Mouse (Mus musculus) adrenal gland, postnatal 25 days (tissue): Measurements from ENCODE around the gene Prkce. TPM values are rescaled to one million over a fixed set of nuclear protein-coding genes. Genes with fewer than 3 reads are reported as not detected.

Experiments
- DNase-seq: peaks from one replicate; pipeline ENCODE4 v3.0.0; 2021; ENCODE audit warnings: mixed read lengths
- total RNA-seq: library from RNA; stranded (reverse); gene quantifications from 2 replicates; pipeline ENCODE4 v1.2.3, GENCODE M21; 2021

Gene Prkce
- total RNA-seq, 1 experiment from 2014 or later, result 25.8 TPM

- DNase-seq, result peak; percentile 40
These were observed 167.4 kb downstream of the Prkce start for GRCm38 (mm10) chr17:86334990-86335389.

GRCm38 (mm10) chr17:86336652-86337073 lies 169.1 kb downstream of the Prkce start:
- DNase-seq, result no peak

GRCm38 (mm10) chr17:86337076-86337475 lies 169.5 kb downstream of the Prkce start:
- peak; percentile 9 for DNase-seq

GRCm38 (mm10) chr17:86338328-86338727 lies 170.7 kb downstream of the Prkce start:
- DNase-seq, result no peak

GRCm38 (mm10) chr17:86344032-86344431 lies 176.4 kb downstream of the Prkce start:
- no peak for DNase-seq

GRCm38 (mm10) chr17:86345234-86346005 lies 177.8 kb downstream of the Prkce start:
- no peak for DNase-seq

GRCm38 (mm10) chr17:86350236-86350635 lies 182.7 kb downstream of the Prkce start:
- peak; percentile 33 for DNase-seq

- no peak for DNase-seq
These were observed 183.2 kb downstream of the Prkce start for GRCm38 (mm10) chr17:86350791-86351261.

- no peak for DNase-seq
These were observed 183.7 kb downstream of the Prkce start for GRCm38 (mm10) chr17:86351282-86351681.

GRCm38 (mm10) chr17:86352247-86353037 lies 184.9 kb downstream of the Prkce start:
- no peak for DNase-seq

- no peak for DNase-seq
These were observed 186.1 kb downstream of the Prkce start for GRCm38 (mm10) chr17:86353679-86354078.

- DNase-seq, result no peak
These were observed 186.5 kb downstream of the Prkce start for GRCm38 (mm10) chr17:86354101-86354500.

GRCm38 (mm10) chr17:86354896-86355295 lies 187.3 kb downstream of the Prkce start:
- no peak for DNase-seq

GRCm38 (mm10) chr17:86355318-86355717 lies 187.7 kb downstream of the Prkce start:
- DNase-seq, result no peak

GRCm38 (mm10) chr17:86355772-86356451 lies 188.3 kb downstream of the Prkce start:
- DNase-seq, result no peak

GRCm38 (mm10) chr17:86358388-86358787 lies 190.8 kb downstream of the Prkce start:
- DNase-seq, result no peak

- no peak for DNase-seq
These were observed 191.3 kb downstream of the Prkce start for GRCm38 (mm10) chr17:86358847-86359246.

GRCm38 (mm10) chr17:86360849-86361248 lies 193.3 kb downstream of the Prkce start:
- no peak for DNase-seq

GRCm38 (mm10) chr17:86363356-86363755 lies 195.8 kb downstream of the Prkce start:
- DNase-seq, result no peak

- no peak for DNase-seq
These were observed 196.9 kb downstream of the Prkce start for GRCm38 (mm10) chr17:86364349-86365075.

GRCm38 (mm10) chr17:86366919-86367318 lies 199.3 kb downstream of the Prkce start:
- DNase-seq, result no peak

GRCm38 (mm10) chr17:86367676-86368075 lies 200.1 kb downstream of the Prkce start:
- DNase-seq, result no peak
